Mouse (Mus musculus) limb, embryonic 11.5 days (tissue): Measurements from ENCODE around the gene Apba1. TPM values are rescaled to one million over a fixed set of nuclear protein-coding genes. Genes with fewer than 3 reads are reported as not detected.

ENCODE experiments used
- ATAC-seq: fragments of 200-750 bp; cut with Nextera tagmentation; 2 replicates; pipeline ENCODE4 v1.8.0; 2017; ENCODE audit warnings: low read depth; ENCODE audit not compliant: insufficient number of reproducible peaks, low FRiP score, low TSS enrichment
- DNase-seq: peaks from one replicate; pipeline ENCODE4 v3.0.0-alpha.2; 2015; ENCODE audit warnings: low spot score
- H3K27ac ChIP-seq: fragments of 300-500 bp; sonication (generic); replicated peaks from 2 replicates; pipeline ENCODE4 v1.5.1; 2014; ENCODE audit warnings: low read depth, mild to moderate bottlenecking, low read length
- H3K27me3 ChIP-seq: fragments of 300-500 bp; sonication (generic); 2 replicates; pipeline ENCODE4 v1.6.1; 2014; ENCODE audit warnings: mild to moderate bottlenecking, low read length, mixed read lengths; ENCODE audit not compliant: control insufficient read depth, insufficient read depth
- H3K36me3 ChIP-seq: fragments of 300-500 bp; sonication (generic); 2 replicates; pipeline ENCODE4 v1.6.1; 2014; ENCODE audit warnings: mild to moderate bottlenecking, low read length, moderate library complexity, mixed read lengths; ENCODE audit not compliant: control insufficient read depth, insufficient read depth
- H3K4me1 ChIP-seq: fragments of 300-500 bp; sonication (generic); 2 replicates; pipeline ENCODE4 v1.6.1; 2014; ENCODE audit warnings: low read length, mixed read lengths; ENCODE audit not compliant: control insufficient read depth, insufficient read depth
- H3K4me2 ChIP-seq: fragments of 300-500 bp; sonication (generic); 2 replicates; pipeline ENCODE4 v1.6.1; 2014; ENCODE audit warnings: low read depth, mild to moderate bottlenecking, moderate library complexity; ENCODE audit not compliant: severe bottlenecking
- H3K4me3 ChIP-seq: fragments of 300-500 bp; sonication (generic); 2 replicates; pipeline ENCODE4 v1.5.1; 2014; ENCODE audit warnings: low read depth, low read length
- H3K9ac ChIP-seq: fragments of 300-500 bp; sonication (generic); 2 replicates; pipeline ENCODE4 v1.6.1; 2014; ENCODE audit warnings: mild to moderate bottlenecking, low read length
- H3K9me3 ChIP-seq: fragments of 300-500 bp; sonication (generic); 2 replicates; pipeline ENCODE4 v1.6.1; 2016; ENCODE audit warnings: low read length; ENCODE audit not compliant: control insufficient read depth
- WGBS: fragments of 180-500 bp; shearing (Covaris S2); extraction: QIAGEN DNeasy Blood & Tissue Kit; methylation state at CpG from one replicate; pipeline ENCODE4 v1.1.7; 2014; 5-methylcytosine and 5-hydroxymethylcytosine counted together
- polyA plus RNA-seq: library from polyadenylated mRNA; unstranded; fragments of >200 nt; fragmentation: Nextera tagmentation; extraction: Ambion mirVana; gene quantifications from 2 replicates; pipeline ENCODE4 v1.2.1, GENCODE M21; 2014

Gene Apba1
- polyA plus RNA-seq, 1 experiment from 2014 or later, result 0.13 TPM

DNA sequence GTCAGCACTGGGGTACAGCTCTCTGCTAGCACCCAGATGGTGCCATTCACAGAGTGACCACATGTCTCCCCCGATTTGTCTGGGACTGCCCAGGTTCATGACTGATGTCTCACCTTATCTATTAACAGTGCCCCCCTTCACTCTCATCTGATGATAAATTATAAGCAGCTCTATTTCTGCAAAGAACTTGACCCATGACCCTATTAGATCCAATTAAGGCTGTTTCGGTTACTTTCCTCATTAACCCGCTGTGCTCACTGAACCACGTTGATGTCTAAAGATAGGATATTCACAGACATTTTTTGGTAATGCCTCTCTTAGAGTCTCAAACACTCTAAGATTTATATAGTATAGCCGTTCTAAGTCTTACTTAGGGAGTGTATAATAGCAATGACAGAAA is 52.3 kb downstream of the Apba1 start:
- H3K9ac ChIP-seq, result no peak overlapping the region
- H3K4me2 ChIP-seq, result no peak overlapping the region
- H3K9me3 ChIP-seq, result no peaks in the 10 kb centered on the region
- DNase-seq (no peak), ATAC-seq (no peak)
- WGBS, result 67% methylated on average over 5 of the region's 5 CpGs
- H3K27ac ChIP-seq, result no peak overlapping the region
- no peaks in the 10 kb centered on the region for H3K4me1 ChIP-seq
- no peak overlapping the region for H3K4me3 ChIP-seq
- H3K27me3 ChIP-seq, result no peaks in the 10 kb centered on the region
- H3K36me3 ChIP-seq, result no peaks in the 10 kb centered on the region

DNA sequence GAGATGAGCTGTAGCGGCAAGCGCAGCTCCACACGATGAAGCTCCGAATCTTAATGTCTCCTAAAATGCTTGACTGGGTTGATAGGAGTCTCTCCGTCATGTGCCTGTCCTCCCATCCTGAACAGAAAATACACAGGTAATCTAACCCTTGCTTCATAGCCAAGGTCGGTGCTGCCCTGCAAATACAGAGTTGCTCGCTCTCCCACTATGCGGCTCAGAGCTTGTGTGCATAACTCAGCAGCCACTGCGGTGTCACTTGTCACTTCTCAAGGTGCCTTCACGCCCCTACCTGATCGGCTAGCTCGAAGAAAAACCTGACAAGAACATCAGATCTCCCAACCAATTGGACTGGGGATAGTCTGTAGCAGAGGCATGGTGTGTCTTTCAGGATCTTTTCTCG is 58.1 kb downstream of the Apba1 start:
- Histone ChIP-seq H3K4me1 (no peaks in the 10 kb centered on the region), H3K36me3 (no peaks in the 10 kb centered on the region), H3K27me3 (no peaks in the 10 kb centered on the region), H3K9ac (no peak overlapping the region), H3K4me2 (no peak overlapping the region), H3K27ac (no peak overlapping the region), H3K4me3 (no peak overlapping the region), H3K9me3 (no peaks in the 10 kb centered on the region)
- no peak for DNase-seq
- WGBS, result 85% methylated on average over 13 of the region's 13 CpGs
- ATAC-seq, result no peak

DNA sequence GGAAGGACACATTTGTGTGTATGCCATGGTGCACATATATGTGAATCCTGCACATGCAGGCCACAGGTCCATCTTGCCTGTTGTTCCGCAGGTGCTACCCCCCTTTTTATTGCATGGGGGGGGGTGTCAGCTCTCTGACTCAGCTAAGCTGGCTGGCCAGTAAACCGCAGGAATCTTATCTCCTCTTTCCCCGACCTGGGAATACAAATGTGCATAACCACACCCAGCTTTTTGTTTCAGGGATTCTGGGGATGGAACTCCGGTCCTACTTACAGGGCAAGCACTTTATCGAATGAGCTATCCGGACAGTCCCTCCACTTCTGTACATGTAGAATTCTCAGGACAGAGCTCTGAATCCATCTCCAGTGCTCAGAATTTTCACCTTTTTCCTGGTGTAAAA is 58.5 kb downstream of the Apba1 start:
- no peaks in the 10 kb centered on the region for H3K9me3 ChIP-seq
- H3K36me3 ChIP-seq, result no peaks in the 10 kb centered on the region
- H3K9ac ChIP-seq, result no peak overlapping the region
- H3K4me1 ChIP-seq, result no peaks in the 10 kb centered on the region
- no peaks in the 10 kb centered on the region for H3K27me3 ChIP-seq
- WGBS, result 70% methylated on average over 6 of the region's 6 CpGs
- H3K4me2 ChIP-seq, result no peak overlapping the region
- no peak for DNase-seq
- no peak overlapping the region for H3K4me3 ChIP-seq
- H3K27ac ChIP-seq, result no peak overlapping the region
- no peak for ATAC-seq

DNA sequence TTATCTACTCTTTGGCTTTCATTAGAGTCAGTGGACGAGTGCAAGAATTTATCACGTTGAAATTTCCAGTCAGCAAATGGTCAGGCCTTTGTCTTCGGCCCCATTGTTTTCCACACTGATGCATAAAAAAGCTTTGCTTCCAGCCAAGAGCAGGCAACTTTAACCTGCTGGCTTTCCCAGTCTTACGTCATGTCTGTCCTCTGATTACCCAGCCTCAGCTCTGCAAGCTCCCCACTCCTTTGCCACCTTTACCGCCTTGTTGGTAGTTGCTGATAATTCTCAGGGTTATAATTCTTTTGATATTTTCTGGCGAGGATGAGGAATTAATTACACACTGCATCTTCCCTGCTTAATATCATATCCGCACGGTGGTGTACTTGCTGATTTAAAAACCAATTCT is 61.2 kb downstream of the Apba1 start:
- DNase-seq (no peak), ATAC-seq (no peak)
- H3K27ac ChIP-seq, result no peak overlapping the region
- no peaks in the 10 kb centered on the region for H3K9me3 ChIP-seq
- H3K4me2 ChIP-seq, result no peak overlapping the region
- H3K36me3 ChIP-seq, result no peaks in the 10 kb centered on the region
- H3K27me3 ChIP-seq, result no peaks in the 10 kb centered on the region
- no peaks in the 10 kb centered on the region for H3K4me1 ChIP-seq
- H3K9ac ChIP-seq, result no peak overlapping the region
- H3K4me3 ChIP-seq, result no peak overlapping the region
- WGBS, result 78% methylated on average over 8 of the region's 8 CpGs

DNA sequence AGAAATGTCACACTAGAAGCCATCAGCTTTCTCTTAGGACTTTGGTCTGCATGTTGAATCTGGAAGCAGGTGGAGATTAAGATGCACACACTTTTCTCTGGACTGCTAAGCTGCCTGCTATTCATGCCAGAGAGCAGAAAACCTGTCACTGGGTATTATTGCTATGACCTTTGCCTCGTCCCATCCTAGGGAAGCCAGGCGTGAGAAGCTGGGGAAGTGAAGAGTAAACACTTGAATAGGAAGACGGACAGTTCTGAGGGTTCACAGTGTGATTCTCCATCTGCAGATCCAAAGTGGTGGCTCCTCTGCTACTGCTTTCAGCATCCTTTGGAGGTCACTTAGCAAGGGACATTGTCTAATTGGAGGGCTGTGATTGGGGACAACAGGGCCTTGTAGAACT is 63.8 kb downstream of the Apba1 start:
- WGBS, result 67% methylated on average over 3 of the region's 3 CpGs
- ATAC-seq, result no peak
- H3K4me2 ChIP-seq, result no peak overlapping the region

DNA sequence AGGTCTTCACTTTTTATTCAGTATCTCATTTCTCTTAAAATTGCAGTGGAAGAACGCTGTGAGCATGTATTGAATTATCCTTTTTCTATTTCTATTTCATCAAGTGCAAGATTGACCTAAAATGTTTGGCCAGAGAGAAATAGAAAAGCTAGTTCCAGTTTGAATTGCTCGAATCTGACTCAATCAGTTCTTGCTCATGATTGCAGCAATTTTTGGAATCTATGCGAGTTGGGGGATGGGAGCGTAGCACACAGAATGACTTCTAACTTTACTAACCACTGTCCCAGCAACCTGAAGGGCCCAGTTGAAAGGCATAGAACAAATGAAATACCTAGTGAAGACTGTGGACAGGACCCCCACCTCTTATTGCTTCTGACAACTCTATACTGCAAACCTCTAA is 64.8 kb downstream of the Apba1 start:
- no peak overlapping the region for H3K4me3 ChIP-seq
- no peaks in the 10 kb centered on the region for H3K27me3 ChIP-seq
- DNase-seq (no peak), ATAC-seq (no peak)
- 95% methylated on average over 4 of the region's 4 CpGs for WGBS
- H3K9me3 ChIP-seq, result no peaks in the 10 kb centered on the region
- H3K36me3 ChIP-seq, result no peaks in the 10 kb centered on the region
- no peak overlapping the region for H3K4me2 ChIP-seq
- no peaks in the 10 kb centered on the region for H3K4me1 ChIP-seq
- H3K27ac ChIP-seq, result no peak overlapping the region
- no peak overlapping the region for H3K9ac ChIP-seq

More for the DNA sequence above, 63.8 kb downstream of the Apba1 start:
- no peak for DNase-seq
- H3K9me3 ChIP-seq, result no peaks in the 10 kb centered on the region
- no peak overlapping the region for H3K27ac ChIP-seq
- H3K4me3 ChIP-seq, result no peak overlapping the region
- H3K4me1 ChIP-seq, result no peaks in the 10 kb centered on the region
- H3K27me3 ChIP-seq, result no peaks in the 10 kb centered on the region
- no peaks in the 10 kb centered on the region for H3K36me3 ChIP-seq
- no peak overlapping the region for H3K9ac ChIP-seq

DNA sequence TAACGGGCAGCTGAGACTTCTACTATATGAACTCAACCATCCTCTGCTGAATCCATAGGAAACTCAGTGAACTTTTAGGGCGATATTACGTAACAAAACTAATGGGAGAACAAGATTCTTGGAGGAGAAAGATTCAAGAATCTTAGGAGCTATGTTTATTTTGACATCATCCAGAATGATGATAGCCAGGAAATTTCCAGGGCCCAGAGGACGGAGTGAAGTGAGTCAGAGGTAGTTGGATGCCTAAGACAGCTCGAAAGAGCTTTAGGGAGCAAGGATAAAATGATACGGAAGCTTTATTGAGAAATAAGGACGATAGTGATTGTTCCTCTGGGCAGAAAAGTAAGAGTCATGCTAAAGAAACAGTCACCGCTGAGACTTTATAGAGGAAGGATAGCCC is 67.6 kb downstream of the Apba1 start:
- H3K4me2 ChIP-seq, result no peak overlapping the region
- H3K27me3 ChIP-seq, result no peaks in the 10 kb centered on the region
- H3K9me3 ChIP-seq, result no peaks in the 10 kb centered on the region
- no peaks in the 10 kb centered on the region for H3K36me3 ChIP-seq
- ATAC-seq (no peak), DNase-seq (no peak)
- no peak overlapping the region for H3K4me3 ChIP-seq
- H3K27ac ChIP-seq, result no peak overlapping the region
- H3K9ac ChIP-seq, result no peak overlapping the region
- 89% methylated on average over 8 of the region's 8 CpGs for whole genome bisulfite sequencing
- H3K4me1 ChIP-seq, result no peaks in the 10 kb centered on the region

DNA sequence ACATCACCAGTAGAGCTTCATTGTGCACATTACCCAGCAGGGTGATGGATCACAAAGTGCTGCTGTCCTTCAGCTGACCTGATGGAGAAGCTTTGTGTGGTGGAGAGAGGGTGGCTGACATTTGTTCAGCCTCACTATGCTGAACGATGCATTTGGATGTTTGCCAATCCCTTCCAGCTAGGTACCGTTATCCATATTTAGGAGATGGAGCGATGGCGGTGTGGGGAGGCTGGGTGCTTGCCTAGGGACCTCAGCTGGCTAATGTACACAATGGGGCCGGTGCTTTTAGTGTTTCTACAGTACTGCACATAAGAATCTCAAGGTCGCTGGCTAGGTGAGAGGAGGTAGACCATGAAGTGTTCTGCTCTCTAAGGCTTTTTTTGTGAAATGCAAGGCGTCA is 72.1 kb downstream of the Apba1 start:
- DNase-seq (no peak), ATAC-seq (no peak)
- whole genome bisulfite sequencing, result 91% methylated on average over 7 of the region's 7 CpGs
- H3K4me3 ChIP-seq, result no peak overlapping the region
- no peak overlapping the region for H3K27ac ChIP-seq
- H3K9ac ChIP-seq, result no peak overlapping the region
- no peaks in the 10 kb centered on the region for H3K36me3 ChIP-seq
- H3K27me3 ChIP-seq, result no peaks in the 10 kb centered on the region
- no peaks in the 10 kb centered on the region for H3K9me3 ChIP-seq
- H3K4me2 ChIP-seq, result no peak overlapping the region
- H3K4me1 ChIP-seq, result no peaks in the 10 kb centered on the region
